Mouse (Mus musculus) olfactory bulb, adult 2 months (tissue): ENCODE data around the gene Tmem211.

Source experiments
- CTCF ChIP-seq: fragments of 200-500 bp; IDR thresholded peaks from 2 replicates; pipeline ENCODE4 v1.5.1; 2012; ENCODE audit warnings: low read depth, mild to moderate bottlenecking, low read length, moderate library complexity; ENCODE audit not compliant: insufficient read depth
- POLR2A ChIP-seq: fragments of 200-500 bp; IDR thresholded peaks from 2 replicates; pipeline ENCODE4 v1.6.1; 2012; ENCODE audit warnings: mild to moderate bottlenecking, low read depth, low read length, moderate library complexity; ENCODE audit not compliant: insufficient read depth

- TF ChIP-seq CTCF (no peak), POLR2A (no peak)
Observed at GRCm38 (mm10) chr5:113280138-113280856, 53.6 kb downstream of the Tmem211 start.
